Mouse (Mus musculus): Measurements from ENCODE around the gene 1700016C15Rik.

- TF ChIP-seq POLR2A (IDR thresholded peaks at IDR 0.05; ENCODE audit: insufficient read depth, low read depth, low read length), result no peak
- no peak for TF ChIP-seq CTCF (IDR thresholded peaks at IDR 0.05)
These were observed 18.2 kb upstream of the 1700016C15Rik start for GRCm38 (mm10) chr1:177711418-177711817.

All from heart, adult 2 months (tissue).